Mouse (Mus musculus) 3134 (cell line): ENCODE results near the gene Gatd1.
"Not testable (repeated sequence)": the region's sequence is repeated elsewhere in the genome, so short reads cannot be mapped to it uniquely, and the experiment has no call there.

Experiments used
- DNase-seq: peaks from one replicate; pipeline ENCODE4 v3.0.0-alpha.2; 2011; ENCODE audit warnings: low spot score; ENCODE audit not compliant: insufficient read length; ENCODE audit errors: extremely low read depth

The Gatd1 gene

GRCm38 (mm10) chr7:141413809-141414584 lies at the start of gene Gatd1:
Gene Gatd1 (minus strand): TSS chr7:141414136.
- DNase-seq, result peak; percentile 96

GRCm38 (mm10) chr7:141462333-141462821 lies 48.4 kb upstream of the Gatd1 start:
- DNase-seq, result no peak

DNA sequence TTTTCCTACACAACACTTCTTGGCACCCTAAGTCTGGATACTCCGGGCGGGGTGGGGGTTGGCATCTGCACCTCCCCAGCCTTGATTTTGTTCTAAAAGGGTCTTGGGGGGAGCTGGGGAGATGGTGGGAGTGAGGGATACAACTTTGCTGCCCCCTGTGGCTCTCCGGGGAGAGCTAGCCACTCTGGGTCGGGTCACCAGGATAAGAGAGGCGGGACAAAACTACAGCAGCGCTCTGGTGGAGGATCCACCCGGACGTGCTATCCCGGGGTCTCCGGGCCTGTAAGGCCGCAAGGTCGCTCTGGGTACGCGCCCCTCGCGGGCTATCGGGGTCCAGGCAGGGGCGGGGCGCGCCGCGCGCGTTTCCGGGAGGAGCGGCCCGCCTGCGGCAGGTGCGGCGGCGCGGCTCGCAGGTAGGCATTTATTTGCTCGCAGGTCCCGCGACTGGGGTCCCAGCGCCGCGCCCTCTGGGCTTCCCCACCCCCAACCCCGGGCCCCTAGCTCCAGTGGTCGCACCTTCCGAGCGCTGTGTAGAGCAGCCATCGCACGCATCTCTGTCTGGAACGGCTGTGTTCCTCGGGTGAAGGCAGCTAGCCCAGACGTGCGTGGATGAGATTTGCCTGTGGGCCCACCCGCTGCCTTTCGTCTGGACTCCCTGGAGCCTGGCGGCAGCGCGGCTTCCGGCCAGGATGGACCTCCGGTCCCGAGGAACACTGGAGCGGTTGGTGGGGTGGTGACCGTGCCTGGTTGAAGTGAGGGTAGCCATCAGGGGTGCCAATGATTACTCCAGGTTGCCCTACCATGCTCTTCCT lies 47.8 kb upstream of the Gatd1 start:
- DNase-seq, result no peak

DNA sequence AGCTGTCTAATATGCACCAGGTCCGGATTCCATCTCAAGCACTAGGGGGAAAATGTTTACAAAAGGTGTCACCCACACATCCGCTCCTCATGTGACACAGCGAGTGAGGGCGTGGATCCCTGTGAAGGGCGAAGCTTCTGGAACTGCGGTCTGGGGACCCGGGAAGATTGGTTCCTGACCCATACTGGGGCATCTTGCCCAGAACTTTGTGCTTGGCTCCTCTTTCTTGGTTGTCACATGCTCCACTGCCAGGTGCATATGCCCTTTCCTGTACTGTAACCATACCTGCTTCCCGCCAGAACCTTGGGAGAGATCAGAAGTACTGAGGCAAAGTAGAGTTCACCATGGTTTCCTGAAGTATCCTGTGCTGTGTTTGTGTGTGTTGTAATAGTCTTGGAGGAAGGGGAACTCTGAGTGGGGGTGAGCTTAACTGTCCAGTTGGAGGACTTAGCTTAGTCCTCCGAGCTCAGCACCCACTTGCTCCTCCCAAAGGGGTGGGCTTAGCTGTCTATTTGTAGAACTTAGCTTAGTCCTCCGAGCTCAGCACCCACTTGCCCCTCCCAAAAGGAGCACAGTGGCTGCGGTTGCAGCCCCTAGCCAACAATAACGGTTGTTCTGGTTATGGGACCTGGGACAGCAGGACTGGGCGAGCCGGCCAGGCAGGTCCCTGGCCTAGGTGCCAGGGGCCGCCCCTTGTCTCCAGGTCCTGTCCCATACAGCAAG lies 46.6 kb upstream of the Gatd1 start, which contains the start of gene Cracr2b:
Gene Cracr2b (plus strand): TSS at position 704 of the 723 bp plus-strand sequence.
- DNase-seq, result no peak

GRCm38 (mm10) chr7:141460001-141460390 lies 46.1 kb upstream of the Gatd1 start:
- no peak for DNase-seq

DNA sequence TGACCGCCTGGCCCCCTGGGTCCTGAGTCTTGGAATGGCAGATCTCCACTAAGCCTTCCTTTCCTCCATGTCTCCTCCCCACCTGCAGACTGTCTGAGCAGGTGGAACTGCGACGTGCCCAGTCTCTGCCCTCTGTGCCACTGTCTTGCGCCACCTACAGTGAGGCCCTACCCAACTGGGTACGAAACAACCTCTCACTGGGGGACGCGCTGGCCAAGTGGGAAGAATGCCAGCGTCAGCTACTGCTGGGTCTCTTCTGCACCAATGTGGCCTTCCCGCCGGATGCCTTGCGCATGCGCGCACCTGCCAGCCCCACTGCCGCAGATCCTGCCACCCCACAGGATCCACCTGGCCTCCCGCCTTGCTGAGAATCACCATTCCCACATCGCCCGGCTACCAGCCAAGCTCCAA lies 45.4 kb upstream of the Gatd1 start:
- no peak for DNase-seq

DNA sequence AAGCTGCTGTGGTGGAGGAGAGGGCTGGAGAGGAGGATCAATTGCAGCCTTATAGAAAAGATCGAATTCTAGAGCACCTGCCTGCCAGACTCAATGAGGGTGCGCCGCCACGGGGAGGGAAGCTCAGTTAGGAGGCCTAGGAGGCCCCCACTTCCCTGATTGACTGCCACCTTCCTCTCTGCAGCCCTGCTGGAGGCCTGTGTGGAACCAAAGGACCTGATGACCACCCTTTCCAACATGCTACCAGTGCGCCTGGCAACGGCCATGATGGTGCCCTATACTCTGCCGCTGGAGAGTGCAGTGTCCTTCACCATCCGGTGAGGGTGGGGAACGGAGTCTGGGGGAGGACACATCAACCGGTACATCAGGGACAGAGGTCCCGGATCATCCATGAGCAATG lies 44.7 kb upstream of the Gatd1 start:
- DNase-seq, result no peak

- DNase-seq, result no peak
Measured at GRCm38 (mm10) chr7:141457986-141458660, 44.2 kb upstream of the Gatd1 start.

- DNase-seq, result no peak
Measured at GRCm38 (mm10) chr7:141457236-141457635, 43.3 kb upstream of the Gatd1 start.

- no peak for DNase-seq
Measured at GRCm38 (mm10) chr7:141456739-141457138, 42.8 kb upstream of the Gatd1 start.

DNA sequence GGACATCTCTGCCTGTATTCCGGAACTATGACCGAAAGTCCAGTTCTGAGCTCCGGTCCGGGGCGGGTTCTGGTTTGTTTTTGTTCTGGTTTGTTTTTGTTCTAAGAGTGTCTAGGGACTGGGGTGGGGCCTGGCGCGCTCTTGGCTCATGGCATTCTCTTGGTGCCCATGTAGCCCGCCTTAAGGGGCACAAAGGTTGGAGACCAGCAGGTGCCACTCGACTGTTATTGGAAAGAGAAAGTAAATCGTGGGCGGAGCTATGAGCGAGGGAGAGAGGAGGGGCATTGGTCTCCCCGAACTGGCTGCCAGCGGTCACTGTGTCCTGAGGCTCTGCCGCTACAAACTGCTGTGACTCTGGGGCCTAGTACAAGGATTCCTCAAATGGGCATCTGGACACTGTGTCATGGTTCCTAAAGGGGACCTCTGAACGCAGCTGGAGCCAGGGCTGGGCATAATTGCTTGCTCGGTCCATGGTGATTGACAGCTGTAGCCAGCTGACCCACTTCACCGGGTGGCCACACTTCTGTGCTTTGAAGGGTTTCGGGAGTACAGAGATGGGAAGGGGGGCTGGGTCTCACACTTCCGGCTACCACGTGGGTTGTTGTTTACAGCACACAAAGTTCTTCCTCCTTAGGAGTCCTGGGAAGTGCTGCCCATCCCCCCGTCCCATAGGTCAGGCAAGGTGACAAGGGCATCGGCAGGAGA lies 41.8 kb upstream of the Gatd1 start:
- peak; percentile 68 for DNase-seq

DNA sequence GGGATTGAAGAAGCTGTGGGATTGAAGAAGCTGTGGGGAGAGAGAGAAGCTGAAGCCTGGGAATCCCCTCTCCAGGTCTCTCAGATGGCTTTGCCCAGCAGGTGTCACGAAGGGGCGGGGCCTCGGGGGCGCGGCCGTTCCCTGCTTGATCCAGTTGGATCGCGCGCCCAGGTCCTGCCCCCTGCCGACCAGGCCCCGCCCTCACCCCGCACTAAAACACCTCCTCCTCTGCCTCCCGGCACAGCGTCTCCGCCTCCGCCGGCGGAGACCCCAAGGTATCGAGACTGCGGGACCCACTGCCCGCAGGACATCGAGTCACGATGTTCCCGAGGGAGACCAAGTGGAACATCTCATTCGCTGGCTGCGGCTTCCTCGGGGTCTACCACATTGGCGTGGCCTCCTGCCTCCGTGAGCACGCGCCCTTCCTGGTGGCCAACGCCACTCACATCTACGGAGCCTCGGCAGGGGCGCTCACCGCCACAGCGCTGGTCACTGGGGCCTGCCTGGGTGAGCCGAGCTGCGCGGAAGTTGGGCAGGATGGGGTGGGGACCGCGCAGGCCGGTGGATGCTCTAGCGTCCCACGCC lies 41.1 kb upstream of the Gatd1 start, which contains the start of gene Pnpla2:
Gene Pnpla2 (plus strand): TSS at position 232 of the 585 bp plus-strand sequence.
- peak; percentile 92 for DNase-seq

DNA sequence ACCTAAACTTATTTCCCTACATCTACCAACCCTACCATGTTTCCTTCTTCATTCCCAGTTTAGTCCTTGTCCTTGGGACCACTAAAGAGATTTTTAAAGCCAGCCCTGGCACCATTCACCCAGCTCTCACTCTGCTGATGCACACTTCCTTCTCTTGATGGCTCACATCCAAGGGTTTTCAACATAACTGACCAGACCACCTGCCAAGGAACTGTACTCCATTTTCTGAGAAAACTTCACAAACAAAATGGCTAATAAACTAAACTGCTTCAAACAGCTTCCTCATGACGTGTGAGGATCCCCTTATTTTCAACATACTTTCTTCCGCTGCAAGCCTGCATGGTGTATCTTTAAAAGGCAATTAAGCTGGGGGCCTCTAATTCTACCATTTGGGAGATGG lies 39.7 kb upstream of the Gatd1 start:
- DNase-seq, result no peak

- DNase-seq, result no peak
Measured at GRCm38 (mm10) chr7:141451928-141452327, 38.0 kb upstream of the Gatd1 start.

- DNase-seq, result peak; percentile 98
Measured at GRCm38 (mm10) chr7:141447110-141447991, 33.4 kb upstream of the Gatd1 start, which contains the start of gene Rplp2. Gene Rplp2 (plus strand): TSS chr7:141447370.

DNA sequence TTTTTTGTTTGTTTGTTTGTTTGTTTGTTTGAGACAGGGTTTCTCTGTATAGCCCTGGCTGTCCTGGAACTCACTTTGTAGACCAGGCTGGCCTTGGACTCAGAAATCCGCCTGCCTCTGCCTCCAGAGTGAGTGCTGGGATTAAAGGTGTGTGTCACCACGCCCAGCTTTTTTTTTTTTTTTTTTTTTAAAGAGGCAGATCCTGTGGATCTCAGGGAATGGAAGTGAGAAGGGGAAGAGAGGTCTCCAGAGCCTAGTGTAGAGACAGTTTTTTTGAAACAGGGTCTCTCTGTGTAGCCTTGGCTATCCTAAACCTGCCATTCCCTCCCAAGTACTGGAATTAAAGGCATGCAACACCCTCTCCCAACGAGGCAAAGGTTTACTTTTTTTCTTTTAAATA lies 32.4 kb upstream of the Gatd1 start:
- not testable (repeated sequence) for DNase-seq

GRCm38 (mm10) chr7:141443828-141444237 lies 29.9 kb upstream of the Gatd1 start, which contains the start of gene Pidd1:
Gene Pidd1 (minus strand): TSS chr7:141444025.
- DNase-seq, result peak; percentile 91
